Mouse (Mus musculus) kidney, adult 9 months (tissue): ENCODE measurements at regions not wholly inside any gene's neighbourhood (a gene's known extent, or its start where the extent isn't known, plus 50 kb on each side); places are given as distances from the start of the nearest gene placed in this dataset.

Source experiments
- DNase-seq: peaks from one replicate; pipeline ENCODE4 v3.0.0; 2022

GRCm38 (mm10) chr4:152913497-152913896, 435.8 kb upstream of the Kcnab2 start:
- DNase-seq = peak; percentile 19

DNA sequence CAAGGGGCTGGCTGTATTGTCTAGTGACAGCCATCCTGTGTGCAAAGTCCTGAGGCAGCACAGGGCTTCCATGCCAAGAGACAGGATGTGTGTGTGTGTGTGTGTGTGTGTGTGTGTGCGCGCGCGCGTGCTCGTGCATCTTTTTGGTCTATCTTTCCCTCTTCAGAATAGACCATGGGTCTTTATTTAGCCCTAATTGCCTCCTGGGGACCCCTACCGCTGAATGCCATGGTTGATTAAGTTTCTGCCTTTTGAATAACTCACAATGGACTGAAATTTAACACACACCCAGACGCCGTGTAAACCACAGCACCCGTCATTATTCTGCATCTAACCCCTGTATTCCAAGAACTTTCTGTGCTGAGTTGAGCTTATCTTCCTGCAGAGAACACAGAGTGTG, 435.2 kb upstream of the Kcnab2 start:
- DNase-seq = no peak

- DNase-seq = no peak
Observed at GRCm38 (mm10) chr4:152908235-152908634, 430.6 kb upstream of the Kcnab2 start.

GRCm38 (mm10) chr4:152902851-152903250, 425.2 kb upstream of the Kcnab2 start:
- DNase-seq = no peak

- no peak for DNase-seq
Observed at GRCm38 (mm10) chr4:152900049-152900448, 422.4 kb upstream of the Kcnab2 start.

GRCm38 (mm10) chr4:152895076-152895475, 417.4 kb upstream of the Kcnab2 start:
- DNase-seq = no peak

GRCm38 (mm10) chr4:152892997-152893396, 415.3 kb upstream of the Kcnab2 start:
- DNase-seq = no peak

GRCm38 (mm10) chr4:152889211-152889610, 411.5 kb upstream of the Kcnab2 start:
- DNase-seq = no peak

DNA sequence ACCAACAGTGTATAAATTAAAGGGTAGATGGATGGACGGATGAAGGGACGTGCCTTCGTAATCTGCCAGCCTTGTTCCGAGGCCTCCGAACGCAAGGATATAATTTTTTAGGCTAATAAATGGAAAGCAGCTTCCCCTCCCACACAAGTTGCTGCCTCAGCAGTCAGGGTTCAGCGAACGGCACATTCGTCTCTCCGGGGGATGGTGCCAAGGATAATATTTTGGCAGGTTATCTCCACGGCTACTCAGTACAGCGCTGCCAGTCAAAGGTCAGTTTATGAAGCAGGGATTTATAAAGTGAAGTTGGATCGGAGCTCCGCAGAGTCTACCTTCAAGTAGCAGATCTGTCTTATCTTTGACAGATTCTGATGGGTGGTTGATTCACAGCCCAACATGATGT, 410.6 kb upstream of the Kcnab2 start:
- peak; percentile 82 for DNase-seq

- no peak for DNase-seq
Observed at GRCm38 (mm10) chr4:152886773-152887172, 409.1 kb upstream of the Kcnab2 start.

GRCm38 (mm10) chr4:152881433-152881930, 403.8 kb upstream of the Kcnab2 start:
- no peak for DNase-seq

DNA sequence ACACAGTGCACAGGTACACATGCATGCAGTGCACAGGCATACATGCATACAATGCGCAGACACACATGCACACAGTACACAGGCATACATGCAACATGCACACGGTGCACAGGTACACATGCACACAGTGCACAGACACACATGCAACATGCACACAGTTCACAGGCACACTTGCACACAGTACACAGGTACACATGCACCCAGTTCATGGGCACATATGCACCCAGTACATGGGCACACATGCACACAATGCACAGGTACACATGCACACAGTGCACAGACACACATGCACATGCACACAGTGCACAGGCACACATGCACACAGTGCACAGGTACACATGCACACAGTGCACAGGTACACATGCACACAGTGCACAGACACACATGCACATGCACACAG, 402.7 kb upstream of the Kcnab2 start:
- DNase-seq = no peak

- DNase-seq = no peak
Observed at GRCm38 (mm10) chr4:152878941-152879340, 401.3 kb upstream of the Kcnab2 start.

- DNase-seq = no peak
Observed at GRCm38 (mm10) chr4:152878401-152878800, 400.7 kb upstream of the Kcnab2 start.

DNA sequence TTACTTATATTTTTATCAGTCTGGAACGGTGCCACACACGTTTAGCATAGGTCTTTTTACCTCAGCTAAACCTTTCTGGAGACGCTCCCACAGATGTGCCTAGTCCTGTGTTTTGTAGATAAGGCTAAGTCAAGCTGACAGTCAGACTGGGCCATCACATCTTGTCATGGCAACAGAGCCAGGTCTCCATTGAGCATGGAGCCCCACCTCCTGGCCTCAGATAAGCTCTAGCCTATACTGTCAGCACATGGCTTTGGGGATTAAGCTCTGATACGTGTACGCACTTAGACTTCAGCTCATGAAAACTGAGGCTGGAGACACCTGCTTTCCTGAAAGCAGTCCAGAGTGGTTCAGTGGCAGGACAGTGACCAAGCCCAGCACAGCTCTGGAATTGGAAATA, 392.4 kb upstream of the Kcnab2 start:
- no peak for DNase-seq

GRCm38 (mm10) chr4:152865894-152866293, 388.2 kb upstream of the Kcnab2 start:
- DNase-seq = no peak

DNA sequence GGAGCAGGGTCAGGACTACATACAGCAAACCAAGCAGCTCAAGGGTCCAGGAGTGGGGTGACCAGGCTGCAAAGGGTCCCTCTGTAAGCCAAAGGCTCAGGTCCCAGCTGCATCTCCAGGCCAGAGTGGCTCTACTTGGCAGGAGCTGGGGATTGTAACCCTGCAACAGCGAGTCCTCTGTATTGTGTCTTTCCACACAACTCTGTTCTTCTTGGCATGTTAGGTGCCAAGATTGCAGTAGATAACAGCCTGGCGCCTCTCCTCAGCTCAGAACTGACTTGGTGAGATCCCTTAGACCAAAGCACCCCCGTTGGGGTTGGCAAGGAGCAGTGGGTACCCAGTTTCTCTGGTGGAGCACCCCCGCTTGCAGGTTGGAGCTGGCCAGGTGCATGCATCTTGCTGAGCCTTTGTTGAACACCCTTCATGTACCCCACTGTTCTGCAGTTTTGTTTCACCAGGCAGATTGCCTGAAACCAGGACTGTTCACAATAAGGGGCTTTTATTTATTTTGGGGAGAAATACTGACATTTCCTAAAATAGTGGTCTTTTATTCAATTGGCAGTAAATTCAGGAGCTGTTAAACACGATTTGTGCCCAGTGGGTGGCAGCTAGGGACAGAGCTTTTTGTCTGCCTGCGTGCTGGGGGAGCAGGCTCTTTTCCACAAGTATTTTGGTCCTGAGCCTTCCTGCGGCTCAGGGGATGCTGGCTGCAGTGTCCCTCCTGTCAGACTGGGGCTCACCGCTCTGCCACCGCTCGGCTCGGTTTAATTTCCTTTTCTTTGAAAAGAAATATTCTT, 385.3 kb upstream of the Kcnab2 start:
- no peak for DNase-seq

GRCm38 (mm10) chr4:152859161-152859560, 381.5 kb upstream of the Kcnab2 start:
- DNase-seq = no peak

DNA sequence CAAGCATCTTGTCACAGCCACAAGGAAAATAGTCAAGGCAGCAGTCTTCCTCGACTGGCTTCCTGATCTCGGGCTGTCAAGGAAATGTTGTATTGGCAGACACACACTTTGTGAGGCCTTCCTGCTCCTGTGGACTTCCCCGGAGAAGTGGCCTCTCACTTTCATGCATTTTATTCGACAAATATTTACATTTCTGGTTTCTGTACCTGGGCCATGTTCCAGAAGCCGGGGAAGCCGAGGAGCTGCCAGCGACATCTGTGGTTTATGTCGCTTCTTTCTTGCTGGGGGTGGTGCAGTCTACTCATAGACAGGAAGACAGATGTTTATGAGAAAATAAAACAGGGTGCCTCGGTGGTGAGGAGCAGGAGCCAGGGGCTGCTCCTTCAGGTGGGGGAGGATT, 372.5 kb upstream of the Kcnab2 start:
- DNase-seq = no peak

GRCm38 (mm10) chr4:152836080-152836479, 358.4 kb upstream of the Kcnab2 start:
- no peak for DNase-seq

- DNase-seq = no peak
Observed at GRCm38 (mm10) chr4:152834421-152835110, 356.9 kb upstream of the Kcnab2 start.

DNA sequence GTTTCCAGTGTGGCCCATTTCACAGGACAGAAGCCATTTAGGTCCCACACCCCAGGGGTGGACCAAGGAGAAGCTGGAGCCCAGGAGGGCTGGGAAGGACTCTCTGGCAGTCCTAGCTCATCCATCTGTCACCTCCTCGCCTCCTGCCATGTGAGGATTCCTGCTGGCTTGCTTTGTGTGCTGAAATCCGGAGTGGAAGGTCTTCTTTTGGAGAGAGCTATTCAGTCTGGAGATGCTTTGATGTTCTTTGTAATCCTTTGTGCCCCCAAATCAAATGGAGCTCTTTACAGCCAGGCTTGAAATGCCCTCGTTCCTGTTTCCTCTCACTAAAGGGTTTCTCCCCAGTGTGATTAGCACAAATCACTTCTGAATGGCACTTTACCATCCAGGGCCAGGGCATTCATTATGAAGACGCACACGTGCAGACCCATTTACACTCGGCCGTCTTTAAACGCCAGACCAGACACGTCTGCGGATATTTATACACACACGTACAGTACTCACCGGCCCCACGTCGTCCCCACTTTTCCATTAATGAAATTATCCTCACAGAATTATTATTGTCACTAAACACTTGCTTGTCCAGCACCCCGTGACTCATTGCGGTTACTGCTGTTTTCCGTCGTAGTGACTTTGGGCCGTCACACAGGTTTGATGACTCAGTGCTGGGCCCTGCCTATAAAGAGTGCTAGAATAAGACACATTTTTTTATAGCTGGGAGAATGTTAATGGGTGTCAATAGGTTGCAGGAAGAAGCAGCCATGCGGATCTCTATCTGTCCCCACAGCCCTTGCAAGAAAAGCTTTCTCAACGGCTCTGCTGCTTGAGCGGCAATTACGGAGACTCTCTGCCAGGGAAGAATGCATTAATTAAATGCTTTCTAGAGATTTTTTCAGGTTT, 356.0 kb upstream of the Kcnab2 start:
- no peak for DNase-seq

- DNase-seq = no peak
Observed at GRCm38 (mm10) chr4:152832757-152833363, 355.2 kb upstream of the Kcnab2 start.
